Mouse (Mus musculus): ENCODE data around the gene Cdh12. TPM values are rescaled to one million over a fixed set of nuclear protein-coding genes. Genes with fewer than 3 reads are reported as not detected.
"Not testable (repeated sequence)": the region's sequence is repeated elsewhere in the genome, so short reads cannot be mapped to it uniquely, and the experiment has no call there.

The Cdh12 gene
- polyA plus RNA-seq, 1 experiment from 2014 or later: 1.2 TPM

GRCm38 (mm10) chr15:20571012-20571411 is 121.9 kb downstream of the Cdh12 start:
- Histone ChIP-seq H3K27ac (ENCODE audit: low read depth, low read length) (no peak overlapping the region), H3K27me3 (ENCODE audit: control insufficient read depth, insufficient read depth, low read length) (no peaks in the 10 kb centered on the region), H3K36me3 (ENCODE audit: control insufficient read depth, insufficient read depth, low read length) (no peaks in the 10 kb centered on the region), H3K4me1 (replicated peaks; ENCODE audit: control insufficient read depth, insufficient read depth, low read length) (no peaks in the 10 kb centered on the region), H3K9me3 (ENCODE audit: control insufficient read depth, low read length) (no peaks in the 10 kb centered on the region), H3K4me3 (ENCODE audit: low read depth, low read length) (no peak overlapping the region), H3K4me2 (replicated peaks; ENCODE audit: low read depth, low read length) (no peak overlapping the region), H3K9ac (ENCODE audit: low read depth, low read length) (no peak overlapping the region)
- no peak for ATAC-seq (ENCODE audit: low FRiP score)
- WGBS: 84% methylated on average over 4 of the region's 4 CpGs
- DNase-seq (ENCODE audit: low spot score): no peak

GRCm38 (mm10) chr15:20582567-20583075 is 133.6 kb downstream of the Cdh12 start:
- ATAC-seq (ENCODE audit: low FRiP score): no peak

GRCm38 (mm10) chr15:20591599-20591998 is 142.5 kb downstream of the Cdh12 start:
- Histone ChIP-seq H3K4me2 (replicated peaks; ENCODE audit: low read depth, low read length) (no peak overlapping the region), H3K9ac (ENCODE audit: low read depth, low read length) (no peak overlapping the region), H3K4me3 (ENCODE audit: low read depth, low read length) (no peak overlapping the region), H3K4me1 (replicated peaks; ENCODE audit: control insufficient read depth, insufficient read depth, low read length) (no peaks in the 10 kb centered on the region), H3K27me3 (ENCODE audit: control insufficient read depth, insufficient read depth, low read length) (no peaks in the 10 kb centered on the region), H3K9me3 (ENCODE audit: control insufficient read depth, low read length) (no peaks in the 10 kb centered on the region), H3K27ac (ENCODE audit: low read depth, low read length) (no peak overlapping the region), H3K36me3 (ENCODE audit: control insufficient read depth, insufficient read depth, low read length) (no peaks in the 10 kb centered on the region)
- 86% methylated on average over 5 of the region's 5 CpGs for WGBS
- ATAC-seq (ENCODE audit: low FRiP score) (no peak), DNase-seq (ENCODE audit: low spot score) (no peak)

More at GRCm38 (mm10) chr15:20582567-20583075, 133.6 kb downstream of the Cdh12 start:
- WGBS: 77% methylated on average over 5 of the region's 5 CpGs
- Histone ChIP-seq H3K27me3 (ENCODE audit: control insufficient read depth, insufficient read depth, low read length) (no peaks in the 10 kb centered on the region), H3K4me3 (ENCODE audit: low read depth, low read length) (no peak overlapping the region), H3K36me3 (ENCODE audit: control insufficient read depth, insufficient read depth, low read length) (no peaks in the 10 kb centered on the region), H3K9me3 (ENCODE audit: control insufficient read depth, low read length) (no peaks in the 10 kb centered on the region), H3K9ac (ENCODE audit: low read depth, low read length) (no peak overlapping the region), H3K27ac (ENCODE audit: low read depth, low read length) (no peak overlapping the region), H3K4me2 (replicated peaks; ENCODE audit: low read depth, low read length) (no peak overlapping the region), H3K4me1 (replicated peaks; ENCODE audit: control insufficient read depth, insufficient read depth, low read length) (no peaks in the 10 kb centered on the region)
- DNase-seq (ENCODE audit: low spot score): no peak

GRCm38 (mm10) chr15:20605751-20606150 is 156.7 kb downstream of the Cdh12 start:
- H3K9me3 ChIP-seq (ENCODE audit: control insufficient read depth, low read length); H3K27me3 ChIP-seq (ENCODE audit: control insufficient read depth, insufficient read depth, low read length); H3K4me1 ChIP-seq (replicated peaks; ENCODE audit: control insufficient read depth, insufficient read depth, low read length); ATAC-seq (ENCODE audit: low FRiP score); DNase-seq (ENCODE audit: low spot score); H3K27ac ChIP-seq (ENCODE audit: low read depth, low read length); H3K4me3 ChIP-seq (ENCODE audit: low read depth, low read length); H3K4me2 ChIP-seq (replicated peaks; ENCODE audit: low read depth, low read length); H3K36me3 ChIP-seq (ENCODE audit: control insufficient read depth, insufficient read depth, low read length); H3K9ac ChIP-seq (ENCODE audit: low read depth, low read length): not testable (repeated sequence)
- WGBS: 82% methylated on average over 3 of the region's 3 CpGs

GRCm38 (mm10) chr15:20634593-20634992 is 185.5 kb downstream of the Cdh12 start:
- WGBS: 69% methylated on average over 2 of the region's 2 CpGs
- no peaks in the 10 kb centered on the region for H3K9me3 ChIP-seq (ENCODE audit: control insufficient read depth, low read length)
- no peaks in the 10 kb centered on the region for H3K27me3 ChIP-seq (ENCODE audit: control insufficient read depth, insufficient read depth, low read length)
- no peaks in the 10 kb centered on the region for H3K4me1 ChIP-seq (replicated peaks; ENCODE audit: control insufficient read depth, insufficient read depth, low read length)
- H3K4me3 ChIP-seq (ENCODE audit: low read depth, low read length): no peak overlapping the region
- DNase-seq (ENCODE audit: low spot score) (no peak), ATAC-seq (ENCODE audit: low FRiP score) (no peak)
- no peaks in the 10 kb centered on the region for H3K36me3 ChIP-seq (ENCODE audit: control insufficient read depth, insufficient read depth, low read length)
- no peak overlapping the region for H3K9ac ChIP-seq (ENCODE audit: low read depth, low read length)
- H3K4me2 ChIP-seq (replicated peaks; ENCODE audit: low read depth, low read length): no peak overlapping the region
- no peak overlapping the region for H3K27ac ChIP-seq (ENCODE audit: low read depth, low read length)

- Histone ChIP-seq H3K9ac (ENCODE audit: low read depth, low read length) (no peak overlapping the region), H3K4me2 (replicated peaks; ENCODE audit: low read depth, low read length) (no peak overlapping the region), H3K4me1 (replicated peaks; ENCODE audit: control insufficient read depth, insufficient read depth, low read length) (no peaks in the 10 kb centered on the region), H3K36me3 (ENCODE audit: control insufficient read depth, insufficient read depth, low read length) (no peaks in the 10 kb centered on the region), H3K9me3 (ENCODE audit: control insufficient read depth, low read length) (no peaks in the 10 kb centered on the region), H3K4me3 (ENCODE audit: low read depth, low read length) (no peak overlapping the region), H3K27me3 (ENCODE audit: control insufficient read depth, insufficient read depth, low read length) (no peaks in the 10 kb centered on the region), H3K27ac (ENCODE audit: low read depth, low read length) (no peak overlapping the region)
- WGBS: 72% methylated on average over 2 of the region's 2 CpGs
- ATAC-seq (ENCODE audit: low FRiP score) (no peak), DNase-seq (ENCODE audit: low spot score) (no peak)
Measured at GRCm38 (mm10) chr15:20639155-20639554, 190.1 kb downstream of the Cdh12 start.

- no peak for ATAC-seq (ENCODE audit: low FRiP score)
- no peak overlapping the region for H3K4me3 ChIP-seq (ENCODE audit: low read depth, low read length)
Measured at GRCm38 (mm10) chr15:20642905-20643414, 193.9 kb downstream of the Cdh12 start.

GRCm38 (mm10) chr15:20660221-20660620 is 211.2 kb downstream of the Cdh12 start:
- Histone ChIP-seq H3K9ac (ENCODE audit: low read depth, low read length) (no peak overlapping the region), H3K27ac (ENCODE audit: low read depth, low read length) (no peak overlapping the region), H3K9me3 (ENCODE audit: control insufficient read depth, low read length) (no peaks in the 10 kb centered on the region), H3K4me3 (ENCODE audit: low read depth, low read length) (no peak overlapping the region), H3K27me3 (ENCODE audit: control insufficient read depth, insufficient read depth, low read length) (no peaks in the 10 kb centered on the region), H3K4me2 (replicated peaks; ENCODE audit: low read depth, low read length) (no peak overlapping the region), H3K36me3 (ENCODE audit: control insufficient read depth, insufficient read depth, low read length) (no peaks in the 10 kb centered on the region), H3K4me1 (replicated peaks; ENCODE audit: control insufficient read depth, insufficient read depth, low read length) (no peaks in the 10 kb centered on the region)
- WGBS: 69% methylated on average over 2 of the region's 2 CpGs
- DNase-seq (ENCODE audit: low spot score) (no peak), ATAC-seq (ENCODE audit: low FRiP score) (no peak)

More at GRCm38 (mm10) chr15:20642905-20643414, 193.9 kb downstream of the Cdh12 start:
- Histone ChIP-seq H3K27ac (ENCODE audit: low read depth, low read length) (no peak overlapping the region), H3K9ac (ENCODE audit: low read depth, low read length) (no peak overlapping the region), H3K9me3 (ENCODE audit: control insufficient read depth, low read length) (no peaks in the 10 kb centered on the region), H3K4me1 (replicated peaks; ENCODE audit: control insufficient read depth, insufficient read depth, low read length) (no peaks in the 10 kb centered on the region), H3K27me3 (ENCODE audit: control insufficient read depth, insufficient read depth, low read length) (no peaks in the 10 kb centered on the region), H3K4me2 (replicated peaks; ENCODE audit: low read depth, low read length) (no peak overlapping the region), H3K36me3 (ENCODE audit: control insufficient read depth, insufficient read depth, low read length) (no peaks in the 10 kb centered on the region)
- DNase-seq (ENCODE audit: low spot score): no peak
- 89% methylated on average over 3 of the region's 3 CpGs for WGBS

- Histone ChIP-seq H3K4me1 (replicated peaks; ENCODE audit: control insufficient read depth, insufficient read depth, low read length) (no peaks in the 10 kb centered on the region), H3K9me3 (ENCODE audit: control insufficient read depth, low read length) (no peaks in the 10 kb centered on the region), H3K27ac (ENCODE audit: low read depth, low read length) (no peak within 1 kb of the TSS), H3K9ac (ENCODE audit: low read depth, low read length) (no peak within 1 kb of the TSS), H3K36me3 (ENCODE audit: control insufficient read depth, insufficient read depth, low read length) (no peaks in the 10 kb centered on the region), H3K4me2 (replicated peaks; ENCODE audit: low read depth, low read length) (no peak within 1 kb of the TSS), H3K4me3 (ENCODE audit: low read depth, low read length) (no peak within 1 kb of the TSS), H3K27me3 (ENCODE audit: control insufficient read depth, insufficient read depth, low read length) (no peaks in the 10 kb centered on the region)
- 88% methylated on average over 10 of the region's 10 CpGs for WGBS
- ATAC-seq (ENCODE audit: low FRiP score): no peak
- no peak for DNase-seq (ENCODE audit: low spot score)
Measured at GRCm38 (mm10) chr15:20666650-20667049, 217.6 kb downstream of the Cdh12 start, which contains the start of gene Acot10. Acot10 (minus strand) TSS chr15:20666750.
